Mouse (Mus musculus) cortical plate, adult 2 months (tissue): ENCODE results near the gene Rpl15.

ENCODE experiments used
- CTCF ChIP-seq: fragments of 200-500 bp; IDR thresholded peaks from 2 replicates; pipeline ENCODE4 v1.5.1; 2011; ENCODE audit warnings: mild to moderate bottlenecking, control low read depth, low read length; ENCODE audit not compliant: insufficient read depth; ENCODE audit errors: extremely low read depth
- POLR2A ChIP-seq: fragments of 200-500 bp; IDR thresholded peaks from 2 replicates; pipeline ENCODE4 v1.6.1; 2011; ENCODE audit warnings: mild to moderate bottlenecking, low read length, control low read depth; ENCODE audit not compliant: insufficient read depth; ENCODE audit errors: extremely low read depth

- no peak for TF ChIP-seq POLR2A
- TF ChIP-seq CTCF, result no peak
Observed at GRCm38 (mm10) chr14:18242638-18243130, 28.5 kb downstream of the Rpl15 start.
